ENCODE assay signal across 12 mouse cellular contexts in genomic region chr15:77581681-77582080, GRCm38 (mm10). TPM values are rescaled to one million over a fixed set of nuclear protein-coding genes. Genes with fewer than 3 reads are reported as not detected.
DNase-seq lines count a peak whose midpoint lies in the region; ATAC-seq lines count a peak whose summit lies in the region.
"Had no signal": no experiment of that assay in that cellular context is flagged by ENCODE, and none has a peak within 500 bp of the region (broad histone marks: within the 10 kb centered on the region; RNA-seq: fewer than 3 reads in every experiment).

No protein-coding gene starts in this region.

- H3K9me3 ChIP-seq in hindbrain, embryonic 16.5 days (ENCODE audit: control insufficient read depth, low read length), result no peaks in the 10 kb centered on the region
- H3K9me3 ChIP-seq in hindbrain, embryonic 11.5 days (ENCODE audit: control insufficient read depth, low read length), result no peaks in the 10 kb centered on the region

- no peaks in the 10 kb centered on the region for H3K36me3 ChIP-seq in hindbrain, embryonic 16.5 days (ENCODE audit: control insufficient read depth, insufficient read depth, low read length)
- H3K36me3 ChIP-seq in hindbrain, embryonic 11.5 days (ENCODE audit: control insufficient read depth, insufficient read depth, low read length), result no peaks in the 10 kb centered on the region
- H3K36me3 ChIP-seq: hindbrain, embryonic 10.5 days had no signal

- 16% methylated on average over 1 of the region's 1 CpGs for WGBS in hindbrain, embryonic 16.5 days
- WGBS in hindbrain, embryonic 11.5 days, result 95% methylated on average over 1 of the region's 1 CpGs

- H3K4me3 ChIP-seq in hindbrain, embryonic 16.5 days (ENCODE audit: low read length), result no peak overlapping the region
- no peak overlapping the region for H3K4me3 ChIP-seq in hindbrain, embryonic 11.5 days (ENCODE audit: low read depth, low read length)
- H3K4me3 ChIP-seq: hindbrain, embryonic 10.5 days had no signal

- no peak overlapping the region for H3K9ac ChIP-seq in hindbrain, embryonic 16.5 days (ENCODE audit: low read depth, low read length)
- H3K9ac ChIP-seq in hindbrain, embryonic 11.5 days (ENCODE audit: low read depth, low read length), result no peak overlapping the region

- H3K4me1 ChIP-seq in hindbrain, embryonic 16.5 days (ENCODE audit: control insufficient read depth, insufficient read depth, low read depth, low read length), result no peaks in the 10 kb centered on the region
- no peaks in the 10 kb centered on the region for H3K4me1 ChIP-seq in hindbrain, embryonic 11.5 days (replicated peaks; ENCODE audit: control insufficient read depth, insufficient read depth, low read length)
- H3K4me1 ChIP-seq: hindbrain, embryonic 10.5 days had no signal

- H3K27ac ChIP-seq in hindbrain, embryonic 16.5 days (ENCODE audit: low read depth, low read length), result no peak overlapping the region
- H3K27ac ChIP-seq in hindbrain, embryonic 11.5 days (ENCODE audit: low read depth, low read length), result no peak overlapping the region
- H3K27ac ChIP-seq: hindbrain, embryonic 10.5 days had no signal

- ATAC-seq in hindbrain, embryonic 16.5 days, result peak; percentile 67
- no peak for ATAC-seq in hindbrain, embryonic 11.5 days (ENCODE audit: low FRiP score)
- no peak for ATAC-seq in monocyte, adult 5-6 weeks (replicated peaks; ENCODE audit: insufficient number of reproducible peaks, low FRiP score, low TSS enrichment, poor library complexity, severe bottlenecking)

- no peak for DNase-seq in hindbrain, embryonic 11.5 days (ENCODE audit: low spot score)
- DNase-seq in gastrocnemius, adult 18-20 months (ENCODE audit: low spot score), result peak; percentile 27
- peak; percentile 67 for DNase-seq in heart, postnatal 4 days
- peak; percentile 65 for DNase-seq in lung, postnatal 25 days (ENCODE audit: low spot score)
- no peak for DNase-seq in spleen, adult 18-20 months
- DNase-seq in embryo, embryonic 10.5 days (ENCODE audit: low spot score), result no peak
- DNase-seq: retina, postnatal 1 day had no signal

- H3K27me3 ChIP-seq in hindbrain, embryonic 16.5 days (replicated peaks; ENCODE audit: control insufficient read depth, insufficient read depth, low read length), result no peaks in the 10 kb centered on the region
- no peaks in the 10 kb centered on the region for H3K27me3 ChIP-seq in hindbrain, embryonic 11.5 days (ENCODE audit: control insufficient read depth, insufficient read depth, low read length)

- no peak overlapping the region for H3K4me2 ChIP-seq in hindbrain, embryonic 16.5 days (ENCODE audit: low read length)
- no peak overlapping the region for H3K4me2 ChIP-seq in hindbrain, embryonic 11.5 days (replicated peaks; ENCODE audit: low read depth, low read length)

RNA-seq across cellular contexts. Expression of gene Apol10b, which starts 14.2 kb away (rescaled TPM):
- 0.06 TPM in 1 of 2 replicates, not detected in the other for polyA plus RNA-seq in hindbrain, embryonic 16.5 days (2015; fragmentation: Nextera tagmentation; extraction: Ambion mirVana)
- 0.10 TPM in 1 of 2 replicates, not detected in the other for polyA plus RNA-seq in hindbrain, embryonic 11.5 days (2014; fragmentation: Nextera tagmentation; extraction: Ambion mirVana)
- total RNA-seq in gastrocnemius, adult 18-20 months (2021), result 1 to 10 TPM in 1 of 2 experiments, under 1 TPM in 1; 0.27 to 1.2 TPM
- total RNA-seq in heart, postnatal 4 days (2021), result not detected
- total RNA-seq in monocyte, adult 5-6 weeks (2017), result not detected in 3 replicates
- polyA plus RNA-seq: hindbrain, embryonic 10.5 days; liver, embryonic 16.5 days had no signal

RNA-seq across cellular contexts. Expression of gene Gm36245, which starts 17.4 kb away (rescaled TPM):
- not detected in 2 replicates for polyA plus RNA-seq in hindbrain, embryonic 16.5 days (2015; fragmentation: Nextera tagmentation; extraction: Ambion mirVana)
- not detected in 2 replicates for polyA plus RNA-seq in hindbrain, embryonic 11.5 days (2014; fragmentation: Nextera tagmentation; extraction: Ambion mirVana)
- total RNA-seq in gastrocnemius, adult 18-20 months (2021), result not detected
- not detected for total RNA-seq in heart, postnatal 4 days (2021)
- total RNA-seq in monocyte, adult 5-6 weeks (2017), result not detected in 3 replicates
- total RNA-seq: common myeloid progenitor, adult 5-6 weeks had no signal
- polyA plus RNA-seq: hindbrain, embryonic 10.5 days; liver, embryonic 16.5 days had no signal

RNA-seq across cellular contexts. Expression of gene 1700025B11Rik, which starts 20.0 kb away (rescaled TPM):
- not detected in 2 replicates for polyA plus RNA-seq in hindbrain, embryonic 16.5 days (2015; fragmentation: Nextera tagmentation; extraction: Ambion mirVana)
- polyA plus RNA-seq in hindbrain, embryonic 11.5 days (2014; fragmentation: Nextera tagmentation; extraction: Ambion mirVana), result not detected in 2 replicates
- total RNA-seq in gastrocnemius, adult 18-20 months (2021), result not detected
- total RNA-seq in heart, postnatal 4 days (2021), result not detected
- not detected in 3 replicates for total RNA-seq in monocyte, adult 5-6 weeks (2017)
- total RNA-seq: common myeloid progenitor, adult 5-6 weeks had no signal
- polyA plus RNA-seq: hindbrain, embryonic 10.5 days; liver, embryonic 16.5 days had no signal

RNA-seq across cellular contexts. Expression of gene Apol7c, which starts 48.6 kb away (rescaled TPM):
- polyA plus RNA-seq in hindbrain, embryonic 16.5 days (2015; fragmentation: Nextera tagmentation; extraction: Ambion mirVana), result not detected in 2 replicates
- polyA plus RNA-seq in hindbrain, embryonic 11.5 days (2014; fragmentation: Nextera tagmentation; extraction: Ambion mirVana), result not detected in 2 replicates
- total RNA-seq in gastrocnemius, adult 18-20 months (2021), result not detected
- total RNA-seq in heart, postnatal 4 days (2021), result not detected
- total RNA-seq in monocyte, adult 5-6 weeks (2017), result 0.78 to 2.2 TPM in 2 of 3 replicates, not detected in the other
- total RNA-seq: common myeloid progenitor, adult 5-6 weeks had no signal
- polyA plus RNA-seq: hindbrain, embryonic 10.5 days had no signal

Comparison
In these comparisons a context has a peak if more than half of its experiments do, and no peak if none do; other contexts are left out.
1. DNase-seq: peak in gastrocnemius, adult 18-20 months (single experiment), heart, postnatal 4 days (single experiment) and lung, postnatal 25 days (single experiment); none in hindbrain, embryonic 11.5 days (single experiment), spleen, adult 18-20 months (0 of 2) and embryo, embryonic 10.5 days (single experiment).